Mouse (Mus musculus) MEL (cell line): ENCODE data around the gene Dock1. TPM values are rescaled to one million over a fixed set of nuclear protein-coding genes. Genes with fewer than 3 reads are reported as not detected.

Experiments used
- DNase-seq: peaks from one replicate; pipeline ENCODE4 v3.0.0; 2011; ENCODE audit warnings: low read depth, low spot score
- H3K27ac ChIP-seq: 2 replicates; pipeline ENCODE4 v1.5.1; 2012; ENCODE audit warnings: low read depth, mild to moderate bottlenecking, control low read depth, low read length, moderate library complexity; ENCODE audit not compliant: control insufficient read depth
- H3K27me3 ChIP-seq, 2 experiments: fragments of 150-350 bp in 1 of 2; sonication (generic) in 1 of 2; 2 replicates each; pipeline ENCODE4 v1.6.1; 2012; ENCODE audit warnings: low read length in 2 of 2, mild to moderate bottlenecking in 2 of 2, improper control_type of control experiment in 1 of 2, moderate library complexity in 1 of 2; ENCODE audit not compliant: insufficient read depth in 2 of 2, control insufficient read depth in 1 of 2
- H3K36me3 ChIP-seq, 2 experiments: 2 replicates each; pipeline ENCODE4 v1.6.1; 2012 to 2014; ENCODE audit warnings: low read length in 2 of 2, improper control_type of control experiment in 1 of 2, inconsistent platforms in 1 of 2, mild to moderate bottlenecking in 1 of 2; ENCODE audit not compliant: insufficient read depth in 2 of 2, control insufficient read depth in 1 of 2
- H3K4me1 ChIP-seq, 2 experiments: fragments of 150-350 bp in 1 of 2; sonication (generic) in 1 of 2; 2 replicates each; pipeline ENCODE4 v1.6.1; 2012; ENCODE audit warnings: low read length in 2 of 2, improper control_type of control experiment in 1 of 2, mild to moderate bottlenecking in 1 of 2; ENCODE audit not compliant: insufficient read depth in 2 of 2, control insufficient read depth in 1 of 2
- H3K4me3 ChIP-seq, 2 experiments: fragments of 150-350 bp in 1 of 2; sonication (generic) in 1 of 2; 2 replicates each; pipeline ENCODE4 v1.5.1; 2012; ENCODE audit warnings: low read depth in 2 of 2, low read length in 2 of 2, mild to moderate bottlenecking in 2 of 2, moderate library complexity in 2 of 2, control low read depth in 1 of 2, improper control_type of control experiment in 1 of 2; ENCODE audit not compliant: control insufficient read depth in 1 of 2, insufficient read depth in 1 of 2
- H3K79me2 ChIP-seq: 2 replicates; pipeline ENCODE4 v1.6.1; 2012; ENCODE audit warnings: mild to moderate bottlenecking, low read length, moderate library complexity; ENCODE audit not compliant: control insufficient read depth, poor library complexity, insufficient read depth
- H3K9ac ChIP-seq: 2 replicates; pipeline ENCODE4 v1.6.1; 2012; ENCODE audit warnings: low read depth, mild to moderate bottlenecking, control low read depth, low read length, moderate library complexity; ENCODE audit not compliant: control insufficient read depth, poor library complexity, severe bottlenecking
- H3K9me3 ChIP-seq: fragments of 150-350 bp; sonication (generic); replicated peaks from 2 replicates; pipeline ENCODE4 v1.6.1; 2012; ENCODE audit warnings: mild to moderate bottlenecking, low read length, improper control_type of control experiment, moderate library complexity; ENCODE audit not compliant: insufficient read depth
- BHLHE40 ChIP-seq: IDR thresholded peaks from 2 replicates; pipeline ENCODE4 v1.6.1; 2012; ENCODE audit warnings: low read depth, mild to moderate bottlenecking, inconsistent platforms, low read length, improper control_type of control experiment, borderline replicate concordance
- CHD1 ChIP-seq: IDR thresholded peaks from 2 replicates; pipeline ENCODE4 v1.6.1; 2012; ENCODE audit warnings: low read depth, mild to moderate bottlenecking, inconsistent platforms, low read length, improper control_type of control experiment
- CTCF ChIP-seq, 3 experiments: IDR thresholded peaks in 2 of 3; conservative IDR thresholded peaks in 1 of 3; 2 replicates each; pipeline ENCODE4 v1.5.1; 2011 to 2012; ENCODE audit warnings: low read length in 3 of 3, low read depth in 2 of 3, mild to moderate bottlenecking in 2 of 3, improper control_type of control experiment in 1 of 3, inconsistent platforms in 1 of 3, mixed read lengths in 1 of 3, moderate library complexity in 1 of 3; ENCODE audit not compliant: control insufficient read depth in 1 of 3, insufficient read depth in 1 of 3, poor library complexity in 1 of 3, severe bottlenecking in 1 of 3
- E2F4 ChIP-seq: IDR thresholded peaks from 2 replicates; pipeline ENCODE4 v1.6.1; 2011; ENCODE audit warnings: low read depth, low read length, improper control_type of control experiment, borderline replicate concordance
- EP300 ChIP-seq, 2 experiments: IDR thresholded peaks; 2 replicates each; pipeline ENCODE4 v1.6.1; 2011; ENCODE audit warnings: improper control_type of control experiment in 2 of 2, low read length in 2 of 2, low read depth in 1 of 2, mild to moderate bottlenecking in 1 of 2
- GABPA ChIP-seq: IDR thresholded peaks from 2 replicates; pipeline ENCODE4 v1.6.1; 2012; ENCODE audit warnings: low read depth, mild to moderate bottlenecking, inconsistent platforms, low read length, improper control_type of control experiment, moderate library complexity
- GATA1 ChIP-seq: IDR thresholded peaks from 2 replicates; pipeline ENCODE4 v1.6.1; 2011; ENCODE audit warnings: low read depth, low read length, improper control_type of control experiment
- KAT2A ChIP-seq: conservative IDR thresholded peaks from 2 replicates; pipeline ENCODE4 v1.6.1; 2012; ENCODE audit warnings: low read depth, low read length, improper control_type of control experiment, inconsistent platforms
- MAX ChIP-seq: IDR thresholded peaks from 2 replicates; pipeline ENCODE4 v1.6.1; 2011; ENCODE audit warnings: low read length, improper control_type of control experiment
- MAZ ChIP-seq: IDR thresholded peaks from 2 replicates; pipeline ENCODE4 v1.6.1; 2012; ENCODE audit warnings: low read depth, mild to moderate bottlenecking, inconsistent platforms, low read length, improper control_type of control experiment
- MXI1 ChIP-seq: IDR thresholded peaks from 2 replicates; pipeline ENCODE4 v1.6.1; 2011; ENCODE audit warnings: mild to moderate bottlenecking, low read depth, low read length, improper control_type of control experiment
- MYC ChIP-seq: IDR thresholded peaks from 2 replicates; pipeline ENCODE4 v1.6.1; 2011; ENCODE audit warnings: low read depth, mild to moderate bottlenecking, low read length, improper control_type of control experiment, moderate library complexity
- NELFE ChIP-seq: IDR thresholded peaks from 2 replicates; pipeline ENCODE4 v1.6.1; 2011; ENCODE audit warnings: low read depth, low read length, improper control_type of control experiment
- POLR2A ChIP-seq, 2 experiments: IDR thresholded peaks; 2 replicates each; pipeline ENCODE4 v1.6.1; 2011 to 2012; ENCODE audit warnings: low read length in 2 of 2, mild to moderate bottlenecking in 2 of 2, control low read depth in 1 of 2, improper control_type of control experiment in 1 of 2, low read depth in 1 of 2, moderate library complexity in 1 of 2; ENCODE audit not compliant: control insufficient read depth in 1 of 2, insufficient read depth in 1 of 2, poor library complexity in 1 of 2
- SIN3A ChIP-seq: IDR thresholded peaks from 2 replicates; pipeline ENCODE4 v1.6.1; 2012; ENCODE audit warnings: low read length, improper control_type of control experiment, inconsistent platforms
- TCF12 ChIP-seq: IDR thresholded peaks from 2 replicates; pipeline ENCODE4 v1.6.1; 2014; ENCODE audit warnings: low read depth, mild to moderate bottlenecking, inconsistent platforms, low read length, improper control_type of control experiment, moderate library complexity
- UBTF ChIP-seq: IDR thresholded peaks from 2 replicates; pipeline ENCODE4 v1.6.1; 2012; ENCODE audit warnings: low read depth, mild to moderate bottlenecking, inconsistent platforms, low read length, improper control_type of control experiment, moderate library complexity, borderline replicate concordance; ENCODE audit not compliant: insufficient read depth
- USF2 ChIP-seq, 2 experiments: IDR thresholded peaks; 2 replicates each; pipeline ENCODE4 v1.6.1; 2011 to 2012; ENCODE audit warnings: improper control_type of control experiment in 2 of 2, low read length in 2 of 2, borderline replicate concordance in 1 of 2, inconsistent platforms in 1 of 2, low read depth in 1 of 2, mild to moderate bottlenecking in 1 of 2; ENCODE audit not compliant: insufficient read depth in 1 of 2
- ZMIZ1 ChIP-seq: IDR thresholded peaks from 2 replicates; pipeline ENCODE4 v1.6.1; 2012; ENCODE audit warnings: low read depth, mild to moderate bottlenecking, inconsistent platforms, low read length, improper control_type of control experiment, moderate library complexity
- polyA plus RNA-seq, 2 experiments: library from polyadenylated mRNA; stranded (reverse) in 1 of 2; unstranded in 1 of 2; fragments of >175 nt in 1 of 2; fragments of >200 nt in 1 of 2; gene quantifications; 2 replicates each; pipeline versions ENCODE4 v1.2.1 to v1.2.4; 2012; ENCODE audit warnings: low replicate concordance in 2 of 2, low read depth in 1 of 2; ENCODE audit not compliant: insufficient read length in 2 of 2, insufficient read depth in 1 of 2, missing spikeins in 1 of 2
- total RNA-seq: library from RNA; depleted of rRNA; stranded (reverse); fragments of 300-350 nt; gene quantifications from 2 replicates; pipeline ENCODE4 v1.2.3, GENCODE M21; 2012

The Dock1 gene
- total and polyA plus RNA-seq, 3 experiments: not detected

GRCm38 (mm10) chr7:134823891-134824290, 153.4 kb downstream of the Dock1 start:
- Histone ChIP-seq H3K27ac (no peak overlapping the region), H3K4me1 (no peaks in the 10 kb centered on the region), H3K9me3 (no peaks in the 10 kb centered on the region), H3K9ac (no peak overlapping the region), H3K27me3 (no peaks in the 10 kb centered on the region), H3K4me3 (no peak overlapping the region), H3K36me3 (no peaks in the 10 kb centered on the region), H3K79me2 (no peaks in the 10 kb centered on the region)
- no peak for TF ChIP-seq EP300 (IDR thresholded peaks at IDR 0.05; ENCODE audit: low read depth in 1 of 2, low read length in 2 of 2)
- no peak for TF ChIP-seq USF2 (IDR thresholded peaks at IDR 0.05; ENCODE audit: borderline replicate concordance in 1 of 2, insufficient read depth in 1 of 2, low read depth in 1 of 2, low read length in 2 of 2)
- no peak for TF ChIP-seq CTCF (IDR thresholded peaks at IDR 0.05 in 2 of 3, conservative IDR thresholded peaks at IDR 0.05 in 1 of 3; ENCODE audit: control insufficient read depth in 1 of 3, insufficient read depth in 1 of 3, low read depth in 2 of 3, low read length in 3 of 3, poor library complexity in 1 of 3, severe bottlenecking in 1 of 3)
- no peak for TF ChIP-seq GABPA
- no peak for DNase-seq

DNA sequence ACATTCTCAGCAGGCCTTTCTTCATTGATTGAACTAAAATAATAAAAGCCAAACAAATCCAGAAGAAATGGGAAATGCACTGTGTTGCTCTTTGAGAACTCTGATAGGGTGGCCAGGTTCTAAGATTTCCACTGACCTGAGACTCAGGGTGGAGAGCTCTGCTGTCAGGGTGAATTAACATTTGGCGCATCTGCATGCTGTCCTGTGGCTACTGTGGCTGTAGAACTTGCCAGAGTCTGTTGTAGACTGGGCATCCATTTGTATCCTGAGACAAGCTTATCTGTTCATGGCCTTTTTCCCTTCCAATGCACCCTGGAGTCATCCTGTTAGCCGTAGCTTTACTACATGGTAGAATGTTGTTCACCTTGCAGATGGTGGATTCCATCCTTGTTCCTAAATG, 169.6 kb downstream of the Dock1 start:
- H3K36me3 ChIP-seq: no peaks in the 10 kb centered on the region
- TF ChIP-seq GATA1 (no peak), MAX (no peak), TCF12 (no peak), NELFE (no peak), MAZ (no peak), KAT2A (no peak), POLR2A (IDR thresholded peaks at IDR 0.05; ENCODE audit: control insufficient read depth in 1 of 2, insufficient read depth in 1 of 2, low read depth in 1 of 2, low read length in 2 of 2, poor library complexity in 1 of 2) (no peak), UBTF (no peak), USF2 (IDR thresholded peaks at IDR 0.05; ENCODE audit: borderline replicate concordance in 1 of 2, insufficient read depth in 1 of 2, low read depth in 1 of 2, low read length in 2 of 2) (no peak), ZMIZ1 (no peak), CHD1 (no peak), MXI1 (no peak), BHLHE40 (no peak), SIN3A (no peak), MYC (no peak), E2F4 (no peak), GABPA (no peak)
- no peak for DNase-seq
- no peaks in the 10 kb centered on the region for H3K79me2 ChIP-seq
- H3K27me3 ChIP-seq: no peaks in the 10 kb centered on the region
- no peaks in the 10 kb centered on the region for H3K9me3 ChIP-seq
- H3K9ac ChIP-seq: no peak overlapping the region
- no peak overlapping the region for H3K4me3 ChIP-seq
- no peak overlapping the region for H3K27ac ChIP-seq
- H3K4me1 ChIP-seq: no peaks in the 10 kb centered on the region
